ENCODE assay signal across 10 mouse cellular contexts in genomic region chr2:169958736-169959573, GRCm38 (mm10).
DNase-seq lines count a peak whose midpoint lies in the region; ATAC-seq and TF ChIP-seq lines count a peak whose summit lies in the region.
"Had no signal": no experiment of that assay in that cellular context is flagged by ENCODE, and none has a peak within 500 bp of the region (broad histone marks: within the 10 kb centered on the region; RNA-seq: fewer than 3 reads in every experiment).

No protein-coding gene starts in this region.

- peaks cover 21% of the 10 kb centered on the region for H3K4me1 ChIP-seq in forebrain, embryonic 14.5 days (ENCODE audit: control insufficient read depth, insufficient read depth, low read length)

- H3K9me3 ChIP-seq in forebrain, embryonic 14.5 days (replicated peaks; ENCODE audit: control insufficient read depth, low read length) = no peaks in the 10 kb centered on the region
- H3K9me3 ChIP-seq: lung, embryonic 15.5 days had no signal

- peak; percentile 56 for ATAC-seq in CD4-positive, CD25-positive, alpha-beta regulatory T cell, adult 4 months
- peak; percentile 52; the same call in 1 of the 2 replicates for ATAC-seq in forebrain, embryonic 14.5 days

- no peak overlapping the region for H3K4me2 ChIP-seq in forebrain, embryonic 14.5 days (ENCODE audit: low read length)
- H3K4me2 ChIP-seq: lung, embryonic 15.5 days had no signal

- H3K36me3 ChIP-seq in forebrain, embryonic 14.5 days (ENCODE audit: control insufficient read depth, insufficient read depth, low read length) = no peaks in the 10 kb centered on the region
- H3K36me3 ChIP-seq: lung, embryonic 15.5 days had no signal

- no peak overlapping the region for H3K4me3 ChIP-seq in left cerebral cortex, adult 2 months
- no peak overlapping the region for H3K4me3 ChIP-seq in forebrain, embryonic 14.5 days (ENCODE audit: low read depth, low read length)
- H3K4me3 ChIP-seq: lung, embryonic 15.5 days had no signal

- no peaks in the 10 kb centered on the region for H3K27me3 ChIP-seq in forebrain, embryonic 14.5 days (replicated peaks; ENCODE audit: control insufficient read depth, insufficient read depth, low read length)
- H3K27me3 ChIP-seq: lung, embryonic 15.5 days had no signal

- no peak overlapping the region for H3K27ac ChIP-seq in left cerebral cortex, adult 2 months
- H3K27ac ChIP-seq in forebrain, embryonic 14.5 days (ENCODE audit: low read depth, low read length) = no peak overlapping the region; the same call in 1 of the 2 replicates
- H3K27ac ChIP-seq: lung, embryonic 15.5 days had no signal

- H3K9ac ChIP-seq in forebrain, embryonic 14.5 days (ENCODE audit: low read length) = no peak overlapping the region
- H3K9ac ChIP-seq: lung, embryonic 15.5 days had no signal

- intact Hi-C loops in left cerebral cortex, adult 2 months (cut with DNase I) = no loop called here

- no peak for DNase-seq in left cerebral cortex, adult 2 months (ENCODE audit: extremely low spot score in 1 of 2, low spot score in 2 of 2)
- no peak for DNase-seq in left cerebral cortex, adult 8-10 months (ENCODE audit: low spot score in 2 of 2)
- DNase-seq in ES-CJ7 (ENCODE audit: low read depth, low spot score) (peak; percentile 84), MN1 (ENCODE audit: low spot score) (no peak)
- peak; percentile 70 for DNase-seq in forebrain, embryonic 14.5 days (ENCODE audit: low spot score)
- no peak for DNase-seq in spleen, adult 12 weeks (ENCODE audit: low spot score)
- no peak for DNase-seq in testis, postnatal 14 days (ENCODE audit: low spot score)
- DNase-seq: cerebellum, adult 11 months had no signal

- WGBS in forebrain, embryonic 14.5 days = 24% methylated on average over 17 of the region's 17 CpGs

- peak; percentile 22 for TF ChIP-seq CTCF in left cerebral cortex, adult 2 months (IDR thresholded peaks at IDR 0.05)

Comparison
In these comparisons a context has a peak if more than half of its experiments do, and no peak if none do; other contexts are left out.
1. DNase-seq: peak in ES-CJ7 (single experiment) and forebrain, embryonic 14.5 days (single experiment); none in left cerebral cortex, adult 2 months (0 of 2), left cerebral cortex, adult 8-10 months (0 of 2), spleen, adult 12 weeks (single experiment), MN1 (single experiment) and testis, postnatal 14 days (single experiment).